In the genomic region with DNA sequence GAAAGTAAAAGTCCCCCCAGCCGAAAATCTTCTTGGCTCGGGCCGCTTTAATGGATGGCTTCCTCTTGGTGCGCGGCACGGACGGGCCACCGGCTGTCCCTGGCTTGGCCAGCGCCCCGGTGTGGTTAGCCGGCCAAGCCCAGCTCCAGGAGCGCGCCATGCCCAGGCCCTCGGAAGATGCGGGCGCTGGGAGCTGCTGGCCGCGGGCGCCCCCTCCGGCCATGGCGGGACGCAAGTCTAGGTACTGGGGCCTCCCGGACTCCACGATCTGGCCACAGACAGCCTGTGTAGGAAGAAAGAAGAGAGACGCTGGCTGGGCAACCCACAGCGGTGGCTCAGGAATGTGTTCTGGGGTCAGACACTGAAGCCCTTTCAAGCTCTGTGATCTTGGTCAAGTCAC, we compare ENCODE assay signal across 9 mouse cellular contexts. TPM values are rescaled to one million over a fixed set of nuclear protein-coding genes. Genes with fewer than 3 reads are reported as not detected.
A peak's percentile ranks its signal among the peaks of the same experiment; 100 is the strongest.
DNase-seq lines count a peak whose midpoint lies in the region; ATAC-seq and TF ChIP-seq lines count a peak whose summit lies in the region.
"Had no signal": no experiment of that assay in that cellular context is flagged by ENCODE, and none has a peak within 500 bp of the region (broad histone marks: within the 10 kb centered on the region; RNA-seq: fewer than 3 reads in every experiment).

No protein-coding gene starts in this region.

- peaks cover 28% of the 10 kb centered on the region for H3K27me3 ChIP-seq in spleen, adult 2 months (ENCODE audit: control insufficient read depth, insufficient read depth, low read length)
- H3K27me3 ChIP-seq in kidney, embryonic 15.5 days: peaks cover 90% of the 10 kb centered on the region
- H3K27me3 ChIP-seq in stomach, embryonic 16.5 days (ENCODE audit: control insufficient read depth, insufficient read depth, low read length): peaks cover 76% of the 10 kb centered on the region

- ATAC-seq in granulocyte monocyte progenitor cell, adult 5-6 weeks (replicated peaks; ENCODE audit: poor library complexity, severe bottlenecking): peak; percentile 73
- peak; percentile 22; the same call in 1 of the 2 replicates for ATAC-seq in kidney, embryonic 15.5 days (replicated peaks; ENCODE audit: low FRiP score)
- peak; percentile 30; the same call in 1 of the 2 replicates for ATAC-seq in stomach, embryonic 16.5 days (ENCODE audit: insufficient read depth, low FRiP score)

- no peaks in the 10 kb centered on the region for H3K9me3 ChIP-seq in kidney, embryonic 15.5 days (replicated peaks)
- no peaks in the 10 kb centered on the region for H3K9me3 ChIP-seq in stomach, embryonic 16.5 days (replicated peaks; ENCODE audit: control insufficient read depth, low read length)

- peak overlapping the region; percentile 56 for H3K4me2 ChIP-seq in kidney, embryonic 15.5 days
- peak overlapping the region; percentile 51 for H3K4me2 ChIP-seq in stomach, embryonic 16.5 days (ENCODE audit: low read depth, low read length)

- peak overlapping the region; percentile 31; the same call in 1 of the 2 replicates for H3K4me3 ChIP-seq in spleen, adult 2 months (ENCODE audit: extremely low read depth, insufficient read depth, insufficient read length)
- H3K4me3 ChIP-seq in kidney, embryonic 15.5 days (replicated peaks): peak overlapping the region; percentile 32
- H3K4me3 ChIP-seq in stomach, embryonic 16.5 days (replicated peaks; ENCODE audit: low read length): peak overlapping the region; percentile 39

- peak in 1 of 2 experiments; percentile 27 for DNase-seq in spleen, adult 2 months (ENCODE audit: low read depth in 1 of 2, low spot score in 2 of 2)
- DNase-seq in spleen, postnatal 36 days (ENCODE audit: low spot score in 2 of 2): no peak
- peak; percentile 77 to 87 for DNase-seq in cerebellum, postnatal 25 days
- DNase-seq in lung, postnatal 36 days: peak; percentile 63
- DNase-seq in frontal cortex, postnatal 14 days (ENCODE audit: low spot score in 2 of 2): no peak

- WGBS in spleen, adult 2 months: under 1% methylated on average over 26 of the region's 26 CpGs
- under 1% methylated on average over 26 of the region's 26 CpGs for WGBS in kidney, embryonic 15.5 days
- under 1% methylated on average over 26 of the region's 26 CpGs for WGBS in stomach, embryonic 16.5 days

- TF ChIP-seq POLR2A in spleen, adult 2 months (IDR thresholded peaks at IDR 0.05; ENCODE audit: low read depth, low read length): no peak

- no peak overlapping the region for H3K9ac ChIP-seq in kidney, embryonic 15.5 days
- peak overlapping the region; percentile 57 for H3K9ac ChIP-seq in stomach, embryonic 16.5 days (ENCODE audit: low read length)

- TF ChIP-seq CTCF in spleen, adult 2 months (IDR thresholded peaks at IDR 0.05; ENCODE audit: extremely low read depth, insufficient read depth, insufficient read length, insufficient replicate concordance): no peak; the same call in 1 of the 2 replicates

- no peaks in the 10 kb centered on the region for H3K36me3 ChIP-seq in spleen, adult 2 months (ENCODE audit: control insufficient read depth, insufficient read depth, low read length)
- no peaks in the 10 kb centered on the region for H3K36me3 ChIP-seq in kidney, embryonic 15.5 days
- H3K36me3 ChIP-seq in stomach, embryonic 16.5 days (ENCODE audit: control insufficient read depth, insufficient read depth, low read length): no peaks in the 10 kb centered on the region

- H3K4me1 ChIP-seq in spleen, adult 2 months (ENCODE audit: control insufficient read depth, insufficient read depth, insufficient read length): peaks cover 6% of the 10 kb centered on the region; the same call in 1 of the 2 replicates
- H3K4me1 ChIP-seq in kidney, embryonic 15.5 days: peaks cover 64% of the 10 kb centered on the region
- peaks cover 16% of the 10 kb centered on the region for H3K4me1 ChIP-seq in stomach, embryonic 16.5 days (ENCODE audit: control insufficient read depth, insufficient read depth, low read length)

- H3K27ac ChIP-seq in spleen, adult 2 months (ENCODE audit: insufficient read depth, low read length): no peak overlapping the region
- H3K27ac ChIP-seq in kidney, embryonic 15.5 days: no peak overlapping the region
- H3K27ac ChIP-seq in stomach, embryonic 16.5 days (ENCODE audit: low read length): no peak overlapping the region

RNA-seq across cellular contexts. Expression of a gene that starts 4.4 kb away (rescaled TPM):
- 99.9 and 133 TPM in 2 replicates for polyA plus RNA-seq in spleen, adult 2 months (2012; rRNA removed)
- total RNA-seq in granulocyte monocyte progenitor cell, adult 5-6 weeks (2014; fragmentation: Nextera tagmentation): 126 and 187 TPM in 2 replicates
- total RNA-seq in granulocyte monocyte progenitor cell, adult 5-6 weeks (2017): 102 and 103 TPM in 2 replicates
- 99.8 and 111 TPM in 2 replicates for polyA plus RNA-seq in kidney, embryonic 15.5 days (2015; fragmentation: Nextera tagmentation; extraction: Ambion mirVana)
- 152 and 163 TPM in 2 replicates for polyA plus RNA-seq in stomach, embryonic 16.5 days (2015; fragmentation: Nextera tagmentation; extraction: Ambion mirVana)

RNA-seq across cellular contexts. Expression of a gene that starts 7.7 kb away (rescaled TPM):
- not detected in 2 replicates for polyA plus RNA-seq in spleen, adult 2 months (2012; rRNA removed)
- not detected in 2 replicates for total RNA-seq in granulocyte monocyte progenitor cell, adult 5-6 weeks (2014; fragmentation: Nextera tagmentation)
- not detected in 2 replicates for total RNA-seq in granulocyte monocyte progenitor cell, adult 5-6 weeks (2017)
- polyA plus RNA-seq in kidney, embryonic 15.5 days (2015; fragmentation: Nextera tagmentation; extraction: Ambion mirVana): 1.7 and 3.3 TPM in 2 replicates
- polyA plus RNA-seq in stomach, embryonic 16.5 days (2015; fragmentation: Nextera tagmentation; extraction: Ambion mirVana): 3.4 and 4.6 TPM in 2 replicates
- total RNA-seq: neutrophil, adult 5-6 weeks had no signal

RNA-seq across cellular contexts. Expression of a gene that starts 11.9 kb away (rescaled TPM):
- 6.9 and 12.2 TPM in 2 replicates for polyA plus RNA-seq in spleen, adult 2 months (2012; rRNA removed)
- 1.2 TPM in 1 of 2 replicates, not detected in the other for total RNA-seq in granulocyte monocyte progenitor cell, adult 5-6 weeks (2014; fragmentation: Nextera tagmentation)
- not detected in 2 replicates for total RNA-seq in granulocyte monocyte progenitor cell, adult 5-6 weeks (2017)
- 51.2 and 72.2 TPM in 2 replicates for polyA plus RNA-seq in kidney, embryonic 15.5 days (2015; fragmentation: Nextera tagmentation; extraction: Ambion mirVana)
- 192 and 231 TPM in 2 replicates for polyA plus RNA-seq in stomach, embryonic 16.5 days (2015; fragmentation: Nextera tagmentation; extraction: Ambion mirVana)
- total RNA-seq: neutrophil, adult 5-6 weeks had no signal

RNA-seq across cellular contexts. Expression of a gene that starts 25.2 kb away (rescaled TPM):
- 2.0 and 2.2 TPM in 2 replicates for polyA plus RNA-seq in spleen, adult 2 months (2012; rRNA removed)
- total RNA-seq in granulocyte monocyte progenitor cell, adult 5-6 weeks (2014; fragmentation: Nextera tagmentation): 0.90 TPM in 1 of 2 replicates, not detected in the other
- total RNA-seq in granulocyte monocyte progenitor cell, adult 5-6 weeks (2017): 0.13 and 0.26 TPM in 2 replicates
- polyA plus RNA-seq in kidney, embryonic 15.5 days (2015; fragmentation: Nextera tagmentation; extraction: Ambion mirVana): 2.4 and 4.2 TPM in 2 replicates
- 0.70 and 5.5 TPM in 2 replicates for polyA plus RNA-seq in stomach, embryonic 16.5 days (2015; fragmentation: Nextera tagmentation; extraction: Ambion mirVana)

Comparison
In these comparisons a context has a peak if more than half of its experiments do, and no peak if none do; other contexts are left out.
1. DNase-seq: peak in cerebellum, postnatal 25 days (2 of 2) and lung, postnatal 36 days (single experiment); none in spleen, postnatal 36 days (0 of 2) and frontal cortex, postnatal 14 days (0 of 2).
2. ATAC-seq: peak in every context shown above with its lines; median percentile 73 in granulocyte monocyte progenitor cell, adult 5-6 weeks; 30 in stomach, embryonic 16.5 days; 22 in kidney, embryonic 15.5 days.
3. Peak in every context shown above with its lines, with median percentiles within 50 percentile points of each other: H3K4me3 ChIP-seq.